Mouse (Mus musculus) stomach, embryonic 14.5 days (tissue): ENCODE measurements at regions not wholly inside any gene's neighbourhood (a gene's known extent, or its start where the extent isn't known, plus 50 kb on each side); places are given as distances from the start of the nearest gene placed in this dataset.

Experiments used
- ATAC-seq: fragments of 200-750 bp; cut with Nextera tagmentation; 2 replicates; pipeline ENCODE4 v1.8.0; 2017; ENCODE audit warnings: low read depth, moderate TSS enrichment; ENCODE audit not compliant: insufficient number of reproducible peaks, insufficient read depth, low FRiP score
- H3K27ac ChIP-seq: fragments of 300-500 bp; sonication (generic); 2 replicates; pipeline ENCODE4 v1.5.1; 2014; ENCODE audit warnings: mild to moderate bottlenecking, low read length, moderate library complexity, mixed read lengths
- H3K27me3 ChIP-seq: fragments of 300-500 bp; sonication (generic); 2 replicates; pipeline ENCODE4 v1.6.1; 2014; ENCODE audit warnings: low read length, control low read depth, mixed read lengths; ENCODE audit not compliant: control insufficient read depth, insufficient read depth
- H3K36me3 ChIP-seq: fragments of 300-500 bp; sonication (generic); 2 replicates; pipeline ENCODE4 v1.6.1; 2014; ENCODE audit warnings: mild to moderate bottlenecking, control low read depth, low read length, moderate library complexity, mixed read lengths; ENCODE audit not compliant: control insufficient read depth, insufficient read depth
- H3K4me1 ChIP-seq: fragments of 300-500 bp; sonication (generic); 2 replicates; pipeline ENCODE4 v1.6.1; 2014; ENCODE audit warnings: low read length, control low read depth, mixed read lengths; ENCODE audit not compliant: control insufficient read depth, insufficient read depth
- H3K4me2 ChIP-seq: fragments of 300-500 bp; sonication (generic); replicated peaks from 2 replicates; pipeline ENCODE4 v1.6.1; 2014; ENCODE audit warnings: low read depth, low read length, control low read depth
- H3K4me3 ChIP-seq: fragments of 300-500 bp; sonication (generic); 2 replicates; pipeline ENCODE4 v1.5.1; 2014; ENCODE audit warnings: low read depth, low read length, control low read depth
- H3K9ac ChIP-seq: fragments of 300-500 bp; sonication (generic); replicated peaks from 2 replicates; pipeline ENCODE4 v1.6.1; 2014; ENCODE audit warnings: low read depth, mild to moderate bottlenecking, control low read depth, low read length, moderate library complexity, mixed read lengths
- H3K9me3 ChIP-seq: fragments of 300-500 bp; sonication (generic); 2 replicates; pipeline ENCODE4 v1.6.1; 2016; ENCODE audit warnings: low read depth, low read length, control low read depth; ENCODE audit not compliant: control insufficient read depth
- WGBS: fragments of 180-500 bp; shearing (Covaris S2); extraction: QIAGEN DNeasy Blood & Tissue Kit; methylation state at CpG from one replicate; pipeline ENCODE4 v1.1.7; 2014; 5-methylcytosine and 5-hydroxymethylcytosine counted together

DNA sequence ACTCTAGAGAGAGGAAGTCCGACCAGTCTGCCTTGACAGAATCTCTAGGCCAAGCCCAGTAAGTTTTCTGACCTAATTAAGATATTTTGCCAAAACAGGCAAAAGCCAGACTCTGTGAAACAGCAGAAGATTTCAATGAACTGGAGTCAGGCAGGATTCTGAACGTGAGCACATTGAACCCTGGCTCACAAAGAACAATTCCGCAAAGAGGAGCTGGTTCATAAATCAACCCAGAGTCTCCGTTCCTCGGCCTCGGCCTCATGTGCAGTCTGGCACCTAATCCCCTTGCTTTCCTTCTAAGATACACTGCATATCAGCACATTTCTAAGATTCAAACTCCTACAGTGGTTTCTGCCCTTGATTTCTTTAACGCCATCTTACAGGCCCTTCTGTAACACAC, 452.7 kb upstream of the Adamts9 start:
- Histone ChIP-seq H3K4me3 (no peak overlapping the region), H3K27me3 (no peaks in the 10 kb centered on the region), H3K4me1 (no peaks in the 10 kb centered on the region), H3K9ac (no peak overlapping the region), H3K4me2 (no peak overlapping the region), H3K36me3 (no peaks in the 10 kb centered on the region), H3K27ac (no peak overlapping the region), H3K9me3 (no peaks in the 10 kb centered on the region)
- WGBS, result 39% methylated on average over 7 of the region's 7 CpGs
- ATAC-seq, result peak; percentile 33; the same call in 1 of the 2 replicates

GRCm38 (mm10) chr6:93395296-93395695, 452.0 kb upstream of the Adamts9 start:
- Histone ChIP-seq H3K9me3 (no peaks in the 10 kb centered on the region), H3K36me3 (no peaks in the 10 kb centered on the region), H3K4me3 (no peak overlapping the region), H3K9ac (no peak overlapping the region), H3K4me2 (no peak overlapping the region), H3K27ac (no peak overlapping the region), H3K27me3 (no peaks in the 10 kb centered on the region), H3K4me1 (no peaks in the 10 kb centered on the region)
- WGBS, result 49% methylated on average over 6 of the region's 6 CpGs
- ATAC-seq, result no peak

DNA sequence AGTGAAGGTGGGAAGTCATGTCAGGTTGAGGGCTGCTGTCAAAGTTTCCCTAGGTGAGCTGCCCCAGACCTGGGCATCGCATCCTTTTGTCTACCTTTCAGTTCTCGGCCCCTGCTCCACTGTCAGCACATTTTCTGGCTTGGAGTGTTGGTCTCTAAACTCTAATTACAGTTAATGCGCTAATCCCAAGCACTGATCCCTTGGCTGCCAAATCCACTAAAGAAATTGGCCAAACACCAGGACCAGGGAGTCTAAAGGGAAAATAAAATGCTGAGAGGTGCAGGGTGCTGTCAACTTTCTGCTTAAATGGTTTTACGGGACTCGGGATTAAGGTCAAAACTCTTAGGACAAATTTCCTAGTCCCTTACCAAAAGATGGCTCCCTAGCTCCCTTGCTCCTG, 450.3 kb upstream of the Adamts9 start:
- Histone ChIP-seq H3K9me3 (no peaks in the 10 kb centered on the region), H3K4me2 (no peak overlapping the region), H3K27ac (no peak overlapping the region), H3K4me3 (no peak overlapping the region), H3K9ac (no peak overlapping the region), H3K27me3 (no peaks in the 10 kb centered on the region), H3K36me3 (no peaks in the 10 kb centered on the region), H3K4me1 (no peaks in the 10 kb centered on the region)
- WGBS, result 83% methylated on average over 5 of the region's 5 CpGs
- no peak for ATAC-seq

GRCm38 (mm10) chr6:93392402-93392801, 449.1 kb upstream of the Adamts9 start:
- 83% methylated on average over 6 of the region's 6 CpGs for WGBS
- no peak overlapping the region for H3K27ac ChIP-seq
- H3K4me3 ChIP-seq, result no peak overlapping the region
- no peaks in the 10 kb centered on the region for H3K9me3 ChIP-seq
- H3K4me2 ChIP-seq, result no peak overlapping the region
- H3K36me3 ChIP-seq, result no peaks in the 10 kb centered on the region
- no peak for ATAC-seq
- no peaks in the 10 kb centered on the region for H3K27me3 ChIP-seq
- no peaks in the 10 kb centered on the region for H3K4me1 ChIP-seq
- H3K9ac ChIP-seq, result no peak overlapping the region

- whole genome bisulfite sequencing, result 39% methylated on average over 5 of the region's 5 CpGs
- H3K27ac ChIP-seq, result no peak overlapping the region
- H3K4me1 ChIP-seq, result no peaks in the 10 kb centered on the region
- no peak for ATAC-seq
- no peak overlapping the region for H3K9ac ChIP-seq
- no peak overlapping the region for H3K4me3 ChIP-seq
- H3K27me3 ChIP-seq, result no peaks in the 10 kb centered on the region
- no peak overlapping the region for H3K4me2 ChIP-seq
- H3K9me3 ChIP-seq, result no peaks in the 10 kb centered on the region
- H3K36me3 ChIP-seq, result no peaks in the 10 kb centered on the region
These were observed 447.9 kb upstream of the Adamts9 start for GRCm38 (mm10) chr6:93391166-93391565.

GRCm38 (mm10) chr6:93371341-93371740, 428.0 kb upstream of the Adamts9 start:
- Histone ChIP-seq H3K36me3 (no peaks in the 10 kb centered on the region), H3K4me3 (no peak overlapping the region), H3K9ac (no peak overlapping the region), H3K27ac (no peak overlapping the region), H3K9me3 (no peaks in the 10 kb centered on the region), H3K4me1 (no peaks in the 10 kb centered on the region), H3K27me3 (no peaks in the 10 kb centered on the region), H3K4me2 (no peak overlapping the region)
- ATAC-seq, result no peak
- WGBS, result 66% methylated on average over 6 of the region's 6 CpGs

- WGBS, result 68% methylated on average over 4 of the region's 4 CpGs
- no peak overlapping the region for H3K9ac ChIP-seq
- no peak for ATAC-seq
- H3K36me3 ChIP-seq, result no peaks in the 10 kb centered on the region
- H3K9me3 ChIP-seq, result no peaks in the 10 kb centered on the region
- H3K4me3 ChIP-seq, result no peak overlapping the region
- no peak overlapping the region for H3K27ac ChIP-seq
- no peak overlapping the region for H3K4me2 ChIP-seq
- no peaks in the 10 kb centered on the region for H3K4me1 ChIP-seq
- no peaks in the 10 kb centered on the region for H3K27me3 ChIP-seq
These were observed 420.6 kb upstream of the Adamts9 start for GRCm38 (mm10) chr6:93363846-93364245.

GRCm38 (mm10) chr6:93353353-93354125, 410.2 kb upstream of the Adamts9 start:
- no peaks in the 10 kb centered on the region for H3K36me3 ChIP-seq
- WGBS, result 88% methylated on average over 12 of the region's 12 CpGs
- H3K9me3 ChIP-seq, result no peaks in the 10 kb centered on the region
- no peak for ATAC-seq
- no peak overlapping the region for H3K9ac ChIP-seq
- H3K4me3 ChIP-seq, result no peak overlapping the region
- H3K27ac ChIP-seq, result no peak overlapping the region
- no peaks in the 10 kb centered on the region for H3K4me1 ChIP-seq
- no peaks in the 10 kb centered on the region for H3K27me3 ChIP-seq
- H3K4me2 ChIP-seq, result no peak overlapping the region
